Mouse (Mus musculus) C2C12 (cell line): Measurements from ENCODE around the gene Olfr1270. TPM values are rescaled to one million over a fixed set of nuclear protein-coding genes. Genes with fewer than 3 reads are reported as not detected.

Experiments
- H3K27me3 ChIP-seq: one replicate; pipeline ENCODE4 v1.6.1; 2011; ENCODE audit not compliant: control insufficient read depth, insufficient read depth, insufficient read length
- H3K36me3 ChIP-seq: one replicate; pipeline ENCODE4 v1.6.1; 2011; ENCODE audit not compliant: control insufficient read depth, insufficient read depth
- H3K4me3 ChIP-seq: one replicate; pipeline ENCODE4 v1.5.1; 2011; ENCODE audit warnings: mild to moderate bottlenecking, control low read depth; ENCODE audit not compliant: poor library complexity, insufficient read depth, severe bottlenecking
- H3K79me2 ChIP-seq: one replicate; pipeline ENCODE4 v1.6.1; 2011; ENCODE audit not compliant: control insufficient read depth, insufficient read depth
- H3K79me3 ChIP-seq: one replicate; pipeline ENCODE4 v1.6.1; 2011; ENCODE audit warnings: low read depth, control low read depth
- H3ac ChIP-seq: one replicate; pipeline ENCODE3; 2011; ENCODE audit warnings: low read depth; ENCODE audit not compliant: control insufficient read depth, insufficient read length
- CEBPB ChIP-seq: IDR thresholded peaks from one replicate; pipeline ENCODE4 v1.6.1; 2011; ENCODE audit warnings: low read depth, mild to moderate bottlenecking, control low read depth, moderate library complexity
- CTCF ChIP-seq: IDR thresholded peaks from one replicate; pipeline ENCODE4 v1.5.1; 2011; ENCODE audit not compliant: control insufficient read depth, insufficient read depth, insufficient read length
- FOSL1 ChIP-seq: IDR thresholded peaks from one replicate; pipeline ENCODE4 v1.8.0; 2011; ENCODE audit warnings: mild to moderate bottlenecking, low read length; ENCODE audit not compliant: poor library complexity, insufficient read depth, severe bottlenecking
- MAX ChIP-seq: IDR thresholded peaks from one replicate; pipeline ENCODE4 v1.6.1; 2011; ENCODE audit warnings: mild to moderate bottlenecking, control low read depth
- MYOD1 ChIP-seq: IDR thresholded peaks from one replicate; pipeline ENCODE4 v1.6.1; 2011; ENCODE audit warnings: low read depth; ENCODE audit not compliant: control insufficient read depth, insufficient read length
- MYOG ChIP-seq: IDR thresholded peaks from one replicate; pipeline ENCODE4 v1.6.1; 2011; ENCODE audit not compliant: control insufficient read depth, insufficient read length; ENCODE audit errors: extremely low read depth
- USF1 ChIP-seq: IDR thresholded peaks from one replicate; pipeline ENCODE4 v1.6.1; 2011; ENCODE audit warnings: low read depth, mild to moderate bottlenecking, control low read depth, moderate library complexity
- polyA plus RNA-seq: library from polyadenylated mRNA; unstranded; fragments of >200 nt; fragmentation: generic; extraction: Trizol; gene quantifications from one replicate; pipeline ENCODE4 v1.2.1, GENCODE M21; 2012; ENCODE audit warnings: missing spikeins

Gene Olfr1270
- polyA plus RNA-seq, 1 experiment: not detected

GRCm38 (mm10) chr2:90121312-90121711 is 31.6 kb downstream of the Olfr1270 start, which contains the start of gene Olfr1269:
Gene Olfr1269 (minus strand): TSS chr2:90121412.
- H3ac ChIP-seq: no peak within 1 kb of the TSS
- no peaks in the 10 kb centered on the region for H3K79me2 ChIP-seq
- TF ChIP-seq CTCF (no peak), FOSL1 (no peak), CEBPB (no peak), MAX (no peak), USF1 (no peak), MYOG (no peak), MYOD1 (no peak)
- H3K36me3 ChIP-seq: no peaks in the 10 kb centered on the region
- H3K79me3 ChIP-seq: no peaks in the 10 kb centered on the region
- no peaks in the 10 kb centered on the region for H3K27me3 ChIP-seq
- no peak within 1 kb of the TSS for H3K4me3 ChIP-seq

Other genes with a start within 250 kb of the Olfr1270 start
- 0.01 TPM for gene Olfr1258, start 225.8 kb downstream of the Olfr1270 start, polyA plus RNA-seq
- gene Olfr1259, start 204.4 kb downstream of the Olfr1270 start, polyA plus RNA-seq: 0.12 TPM
- gene Olfr1260, start 178.8 kb downstream of the Olfr1270 start, polyA plus RNA-seq: not detected
- gene Olfr1261, start 161.9 kb downstream of the Olfr1270 start, polyA plus RNA-seq: not detected
- gene Olfr1262, start 152.9 kb downstream of the Olfr1270 start, polyA plus RNA-seq: not detected
- not detected for gene Olfr1263, start 141.0 kb downstream of the Olfr1270 start, polyA plus RNA-seq
- not detected for gene Olfr1264, start 127.5 kb downstream of the Olfr1270 start, polyA plus RNA-seq
- gene Olfr1265, start 117.8 kb downstream of the Olfr1270 start, polyA plus RNA-seq: not detected
- not detected for gene Olfr140, start 89.5 kb downstream of the Olfr1270 start, polyA plus RNA-seq
- not detected for gene Olfr1269, start 31.7 kb downstream of the Olfr1270 start, polyA plus RNA-seq
- gene Olfr32, start 10.8 kb downstream of the Olfr1270 start, polyA plus RNA-seq: not detected
- not detected for gene Olfr1506, start 71.4 kb upstream of the Olfr1270 start, polyA plus RNA-seq
- not detected for gene Olfr142, start 104.5 kb upstream of the Olfr1270 start, polyA plus RNA-seq
- not detected for gene Olfr1271, start 117.9 kb upstream of the Olfr1270 start, polyA plus RNA-seq
- gene Olfr1272, start 139.8 kb upstream of the Olfr1270 start, polyA plus RNA-seq: not detected
- gene Gm13769, start 169.1 kb upstream of the Olfr1270 start, polyA plus RNA-seq: not detected
- gene Olfr1274-ps, start 245.6 kb upstream of the Olfr1270 start, polyA plus RNA-seq: not detected